Mouse (Mus musculus) thymus, adult 2 months (tissue): Measurements from ENCODE around the gene Tmem131l. TPM values are rescaled to one million over a fixed set of nuclear protein-coding genes. Genes with fewer than 3 reads are reported as not detected.

ENCODE experiments used
- DNase-seq: peaks from one replicate; pipeline ENCODE4 v3.0.0; 2021
- H3K27ac ChIP-seq: fragments of 200-500 bp; 2 replicates; pipeline ENCODE4 v1.5.1; 2012; ENCODE audit warnings: low read length, control low read depth; ENCODE audit not compliant: control insufficient read depth, insufficient read depth
- H3K27me3 ChIP-seq: fragments of 200-500 bp; 2 replicates; pipeline ENCODE4 v1.6.1; 2012; ENCODE audit warnings: mild to moderate bottlenecking, low read length, moderate library complexity, mixed read lengths; ENCODE audit not compliant: control insufficient read depth, insufficient read depth
- H3K36me3 ChIP-seq: fragments of 200-500 bp; 2 replicates; pipeline ENCODE4 v1.6.1; 2012; ENCODE audit warnings: mild to moderate bottlenecking, low read length, moderate library complexity; ENCODE audit not compliant: control insufficient read depth, insufficient read depth
- H3K4me1 ChIP-seq: fragments of 200-500 bp; replicated peaks from 2 replicates; pipeline ENCODE4 v1.6.1; 2012; ENCODE audit warnings: low read length; ENCODE audit not compliant: control insufficient read depth, insufficient read depth
- H3K4me3 ChIP-seq: fragments of 200-500 bp; 2 replicates; pipeline ENCODE4 v1.5.1; 2012; ENCODE audit warnings: mild to moderate bottlenecking, low read length, control low read depth, moderate library complexity; ENCODE audit not compliant: control insufficient read depth, insufficient read depth
- CTCF ChIP-seq: fragments of 200-500 bp; IDR thresholded peaks from 2 replicates; pipeline ENCODE4 v1.5.1; 2012; ENCODE audit warnings: mild to moderate bottlenecking, control low read depth, low read length, moderate library complexity, borderline replicate concordance; ENCODE audit not compliant: control insufficient read depth, poor library complexity, insufficient read depth; ENCODE audit errors: extremely low read depth
- POLR2A ChIP-seq: fragments of 200-500 bp; IDR thresholded peaks from 2 replicates; pipeline ENCODE4 v1.6.1; 2012; ENCODE audit warnings: mild to moderate bottlenecking, low read length, control low read depth, moderate library complexity; ENCODE audit not compliant: control insufficient read depth, poor library complexity, insufficient read depth; ENCODE audit errors: extremely low read depth
- WGBS: fragments of 180-500 bp; shearing (Covaris S2); methylation state at CpG from one replicate; pipeline ENCODE4 v1.1.7; 2018; 5-methylcytosine and 5-hydroxymethylcytosine counted together
- polyA plus RNA-seq: library from polyadenylated mRNA; depleted of rRNA; stranded (reverse); fragments of >200 nt; gene quantifications from 2 replicates; pipeline ENCODE4 v1.2.3, GENCODE M21; 2012

Tmem131l gene
- polyA plus RNA-seq, 1 experiment, result 201 TPM

- no peak for DNase-seq
- Histone ChIP-seq H3K36me3 (no peaks in the 10 kb centered on the region; the same call in 1 of the 2 replicates), H3K27ac (no peak overlapping the region), H3K4me1 (peaks cover 5% of the 10 kb centered on the region), H3K27me3 (no peaks in the 10 kb centered on the region), H3K4me3 (no peak overlapping the region)
- WGBS, result 78% methylated on average over 8 of the region's 8 CpGs
- TF ChIP-seq CTCF, result no peak
- TF ChIP-seq POLR2A, result no peak
These were observed 18.5 kb downstream of the Tmem131l start for GRCm38 (mm10) chr3:84021217-84022200.

GRCm38 (mm10) chr3:84020528-84020927 is 19.4 kb downstream of the Tmem131l start:
- no peaks in the 10 kb centered on the region; the same call in 1 of the 2 replicates for H3K36me3 ChIP-seq

GRCm38 (mm10) chr3:84015484-84016016 is 24.4 kb downstream of the Tmem131l start:
- H3K36me3 ChIP-seq, result peaks cover 9% of the 10 kb centered on the region

More at GRCm38 (mm10) chr3:84020528-84020927, 19.4 kb downstream of the Tmem131l start:
- WGBS, result 98% methylated on average over 3 of the region's 3 CpGs
- no peaks in the 10 kb centered on the region for H3K27me3 ChIP-seq
- peaks cover 5% of the 10 kb centered on the region for H3K4me1 ChIP-seq
- no peak overlapping the region for H3K4me3 ChIP-seq
- no peak for TF ChIP-seq POLR2A
- TF ChIP-seq CTCF, result no peak
- H3K27ac ChIP-seq, result no peak overlapping the region
- DNase-seq, result no peak

GRCm38 (mm10) chr3:84010995-84011663 is 28.8 kb downstream of the Tmem131l start:
- Histone ChIP-seq H3K27me3 (no peaks in the 10 kb centered on the region), H3K4me1 (no peaks in the 10 kb centered on the region), H3K4me3 (no peak overlapping the region), H3K27ac (no peak overlapping the region), H3K36me3 (peaks cover 9% of the 10 kb centered on the region)
- no peak for TF ChIP-seq CTCF
- TF ChIP-seq POLR2A, result no peak
- no peak for DNase-seq
- WGBS, result 87% methylated on average over 5 of the region's 5 CpGs

More at GRCm38 (mm10) chr3:84015484-84016016, 24.4 kb downstream of the Tmem131l start:
- no peaks in the 10 kb centered on the region; the same call in 1 of the 2 replicates for H3K4me1 ChIP-seq
- no peak for DNase-seq
- TF ChIP-seq CTCF (no peak), POLR2A (no peak)
- no peak overlapping the region for H3K27ac ChIP-seq
- WGBS, result 73% methylated on average over 4 of the region's 4 CpGs
- H3K27me3 ChIP-seq, result no peaks in the 10 kb centered on the region
- no peak overlapping the region for H3K4me3 ChIP-seq

GRCm38 (mm10) chr3:84005989-84006388 is 34.0 kb downstream of the Tmem131l start:
- DNase-seq, result no peak
- 91% methylated on average over 7 of the region's 7 CpGs for WGBS

More at GRCm38 (mm10) chr3:84005989-84006388, 34.0 kb downstream of the Tmem131l start:
- no peaks in the 10 kb centered on the region for H3K27me3 ChIP-seq
- no peaks in the 10 kb centered on the region for H3K4me1 ChIP-seq
- no peak for TF ChIP-seq POLR2A
- no peak for TF ChIP-seq CTCF
- no peak overlapping the region for H3K4me3 ChIP-seq
- no peak overlapping the region for H3K27ac ChIP-seq
- H3K36me3 ChIP-seq, result 0 out of 2 replicates have a peak, but pooled peaks cover 4% of the 10 kb centered on the region
